Mouse (Mus musculus) heart, adult 2 months (tissue): ENCODE results near the gene Gm973. TPM values are rescaled to one million over a fixed set of nuclear protein-coding genes. Genes with fewer than 3 reads are reported as not detected.

Experiments used
- DNase-seq, 2 experiments: peaks; one replicate each; pipeline ENCODE4 v3.0.0; 2021
- H3K27ac ChIP-seq: fragments of 200-600 bp; 2 replicates; pipeline ENCODE4 v1.8.1; 2022
- H3K27me3 ChIP-seq: fragments of 200-500 bp; 2 replicates; pipeline ENCODE4 v1.6.1; 2012; ENCODE audit warnings: mild to moderate bottlenecking, low read length, inconsistent platforms, mixed read lengths; ENCODE audit not compliant: control insufficient read depth, insufficient read depth
- H3K36me3 ChIP-seq: fragments of 200-500 bp; 2 replicates; pipeline ENCODE4 v1.6.1; 2012; ENCODE audit warnings: low read length, inconsistent platforms; ENCODE audit not compliant: control insufficient read depth, insufficient read depth
- H3K4me1 ChIP-seq: fragments of 200-500 bp; 2 replicates; pipeline ENCODE4 v1.6.1; 2011; ENCODE audit warnings: low read length; ENCODE audit not compliant: control insufficient read depth, insufficient read depth
- H3K4me3 ChIP-seq: fragments of 200-600 bp; 2 replicates; pipeline ENCODE4 v1.8.1; 2022
- H3K79me2 ChIP-seq: fragments of 200-500 bp; replicated peaks from 2 replicates; pipeline ENCODE4 v1.6.1; 2012; ENCODE audit warnings: mild to moderate bottlenecking, inconsistent platforms, low read length, moderate library complexity, mixed read lengths; ENCODE audit not compliant: control insufficient read depth, insufficient read depth
- H3K9ac ChIP-seq: fragments of 200-500 bp; 2 replicates; pipeline ENCODE4 v1.6.1; 2012; ENCODE audit warnings: low read depth, mild to moderate bottlenecking, control low read depth, inconsistent platforms, low read length, mixed read lengths
- CTCF ChIP-seq: fragments of 200-600 bp; IDR thresholded peaks from 2 replicates; pipeline ENCODE4 v1.8.1; 2022; ENCODE audit warnings: antibody characterized with exemption, mild to moderate bottlenecking, moderate library complexity
- EP300 ChIP-seq: fragments of 200-500 bp; IDR thresholded peaks from 2 replicates; pipeline ENCODE4 v1.6.1; 2011; ENCODE audit warnings: low read depth, low read length, control low read depth; ENCODE audit not compliant: insufficient read depth
- POLR2A ChIP-seq: fragments of 200-500 bp; IDR thresholded peaks from 2 replicates; pipeline ENCODE4 v1.6.1; 2011; ENCODE audit warnings: mild to moderate bottlenecking, low read depth, low read length, control low read depth; ENCODE audit not compliant: insufficient read depth
- WGBS: fragments of 180-500 bp; shearing (Covaris S2); methylation state at CpG from one replicate; pipeline ENCODE4 v1.1.7; 2018; 5-methylcytosine and 5-hydroxymethylcytosine counted together
- intact Hi-C: fragments of 180-260 bp; cut with DNase I; formaldehyde crosslinking; loops from one replicate; pipeline ENCODE4 v1.15.1; 2025
- polyA plus RNA-seq: library from polyadenylated mRNA; depleted of rRNA; stranded (reverse); fragments of >200 nt; gene quantifications from 2 replicates; pipeline ENCODE4 v1.2.3, GENCODE M21; 2012
- total RNA-seq, 2 experiments: library from RNA; stranded (reverse); gene quantifications; 2 replicates each; pipeline ENCODE4 v1.2.3; 2021

Gm973 gene
- total and polyA plus RNA-seq, 3 experiments: 0.30 to 0.45 TPM; not detected in 1

- intact Hi-C loops: loop anchor here (2.0 to 5.0 kb wide), 3 partner anchors 101 to 246 kb away; partner anchors contain the start of gene Als2
- WGBS: 14% methylated on average over 46 of the region's 46 CpGs
- DNase-seq: peak; percentile 69 to 72
- Histone ChIP-seq H3K4me1 (peaks cover 3% of the 10 kb centered on the region), H3K36me3 (no peaks in the 10 kb centered on the region), H3K27me3 (no peaks in the 10 kb centered on the region), H3K79me2 (no peaks in the 10 kb centered on the region), H3K9ac (peak overlapping the region; percentile 74), H3K27ac (no peak overlapping the region; the same call in 1 of the 2 replicates), H3K4me3 (peak overlapping the region; percentile 84)
- peak; percentile 75 for TF ChIP-seq CTCF
- 0 out of 2 replicates have a peak, but pooled peaks have one; percentile 11 for TF ChIP-seq EP300
- TF ChIP-seq POLR2A: no peak
Observed at GRCm38 (mm10) chr1:59483521-59484245, 32.4 kb upstream of the Gm973 start.

- intact Hi-C loops: loop anchor here (5.0 kb wide), 2 partner anchors 167 to 247 kb away; partner anchors contain the start of gene Als2
- peaks cover 3% of the 10 kb centered on the region for H3K4me1 ChIP-seq
- TF ChIP-seq CTCF (no peak), POLR2A (no peak), EP300 (no peak)
- H3K4me3 ChIP-seq: peak overlapping the region; percentile 84; the same call in 1 of the 2 replicates
- DNase-seq: peak; percentile 10 to 32
- no peak overlapping the region for H3K9ac ChIP-seq
- H3K79me2 ChIP-seq: no peaks in the 10 kb centered on the region
- no peaks in the 10 kb centered on the region for H3K27me3 ChIP-seq
- no peaks in the 10 kb centered on the region for H3K36me3 ChIP-seq
- WGBS: 61% methylated on average over 21 of the region's 21 CpGs
- H3K27ac ChIP-seq: no peak overlapping the region; the same call in 1 of the 2 replicates
Observed at GRCm38 (mm10) chr1:59484314-59484713, 31.8 kb upstream of the Gm973 start.

DNA sequence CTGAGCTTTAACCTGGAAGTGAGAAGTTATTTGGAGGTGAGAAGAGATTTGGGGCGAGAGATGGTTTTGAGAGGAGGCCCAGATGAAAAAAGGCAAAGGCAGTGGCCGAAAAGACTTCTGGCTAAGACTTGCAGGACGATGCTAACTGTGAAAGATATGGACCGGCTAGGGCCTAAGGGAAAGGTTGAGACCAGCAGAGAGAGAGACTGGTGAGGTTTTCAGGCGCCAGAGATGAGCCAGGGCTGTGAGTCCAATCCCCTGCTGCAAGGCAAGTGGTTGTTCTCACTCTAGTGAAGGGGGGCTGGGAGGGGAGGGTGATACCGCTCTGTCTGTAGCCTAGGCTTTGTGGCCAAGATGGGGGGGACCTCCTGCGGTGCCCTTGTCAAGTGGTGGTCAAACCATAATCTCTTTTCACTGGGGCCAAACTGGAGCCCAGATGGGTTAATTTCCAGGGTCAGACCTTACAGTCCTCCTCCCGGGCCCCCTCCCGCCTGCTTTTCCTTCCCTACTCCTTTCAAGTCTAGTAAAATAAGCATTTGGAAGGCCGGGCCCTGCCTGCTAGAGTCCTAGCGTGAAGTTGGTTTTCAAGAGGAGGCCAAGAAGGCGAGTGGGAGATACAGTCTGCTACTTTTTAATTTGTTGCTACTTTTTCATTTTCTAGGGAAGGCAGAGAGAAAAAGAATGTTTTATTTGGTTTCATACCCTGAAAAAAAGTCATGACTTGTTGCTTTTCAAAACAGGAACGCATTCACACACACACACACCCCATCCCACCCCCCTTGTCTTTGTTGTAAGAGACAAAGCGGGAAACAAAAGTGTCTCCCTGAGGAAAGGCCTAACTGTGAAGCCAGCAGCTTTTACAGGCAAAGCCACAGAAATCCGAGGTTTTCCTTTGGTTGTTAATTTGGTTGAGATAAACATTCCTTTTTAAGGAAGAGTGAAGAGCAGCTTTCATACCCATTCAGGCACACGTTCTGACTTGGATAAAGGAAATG is 31.0 kb upstream of the Gm973 start:
- Histone ChIP-seq H3K4me3 (no peak overlapping the region; the same call in 1 of the 2 replicates), H3K79me2 (no peaks in the 10 kb centered on the region), H3K36me3 (no peaks in the 10 kb centered on the region), H3K4me1 (peaks cover 3% of the 10 kb centered on the region), H3K27me3 (no peaks in the 10 kb centered on the region), H3K9ac (no peak overlapping the region), H3K27ac (no peak overlapping the region; the same call in 1 of the 2 replicates)
- DNase-seq: peak in 1 of 2 experiments; percentile 24
- TF ChIP-seq CTCF (no peak), POLR2A (no peak), EP300 (no peak)
- WGBS: 68% methylated on average over 16 of the region's 16 CpGs
- intact Hi-C loops: loop anchor here (5.0 kb wide), 2 partner anchors 168 to 248 kb away; partner anchors contain the start of gene Als2

- Histone ChIP-seq H3K27ac (no peak overlapping the region), H3K4me1 (peaks cover 3% of the 10 kb centered on the region), H3K4me3 (no peak overlapping the region), H3K9ac (no peak overlapping the region), H3K27me3 (no peaks in the 10 kb centered on the region), H3K36me3 (no peaks in the 10 kb centered on the region), H3K79me2 (no peaks in the 10 kb centered on the region)
- TF ChIP-seq CTCF: no peak
- TF ChIP-seq EP300: no peak
- no peak for TF ChIP-seq POLR2A
- intact Hi-C loops: no loop called here
- DNase-seq: no peak
- WGBS: 83% methylated on average over 4 of the region's 4 CpGs
Observed at GRCm38 (mm10) chr1:59485803-59486202, 30.3 kb upstream of the Gm973 start.

- Histone ChIP-seq H3K27ac (peak overlapping the region; percentile 43), H3K4me3 (no peak overlapping the region), H3K9ac (no peak overlapping the region), H3K36me3 (no peaks in the 10 kb centered on the region), H3K4me1 (peaks cover 3% of the 10 kb centered on the region), H3K79me2 (no peaks in the 10 kb centered on the region), H3K27me3 (no peaks in the 10 kb centered on the region)
- peak; percentile 58 to 62 for DNase-seq
- WGBS: 18% methylated on average over 10 of the region's 10 CpGs
- intact Hi-C loops: no loop called here
- TF ChIP-seq POLR2A: no peak
- TF ChIP-seq CTCF: no peak
- no peak for TF ChIP-seq EP300
Observed at GRCm38 (mm10) chr1:59487651-59488051, 28.4 kb upstream of the Gm973 start.
